Mouse (Mus musculus): Measurements from ENCODE around the gene Prkce.

The Prkce gene

GRCm38 (mm10) chr17:86441098-86441497, 273.5 kb downstream of the Prkce start:
- in situ Hi-C loops (cut with MboI, MseI): no loop called here

- in situ Hi-C loops (cut with MboI, MseI): no loop called here
These were observed 276.3 kb downstream of the Prkce start for GRCm38 (mm10) chr17:86443886-86444285.

- in situ Hi-C loops (cut with MboI, MseI): no loop called here
These were observed 277.2 kb downstream of the Prkce start for GRCm38 (mm10) chr17:86444578-86445419.

- in situ Hi-C loops (cut with MboI, MseI): no loop called here
These were observed 277.8 kb downstream of the Prkce start for GRCm38 (mm10) chr17:86445420-86445720.

- in situ Hi-C loops (cut with MboI, MseI): no loop called here
These were observed 278.3 kb downstream of the Prkce start for GRCm38 (mm10) chr17:86445900-86446299.

- in situ Hi-C loops (cut with MboI, MseI): no loop called here
These were observed 279.6 kb downstream of the Prkce start for GRCm38 (mm10) chr17:86447101-86447598.

- in situ Hi-C loops (cut with MboI, MseI): no loop called here
These were observed 285.3 kb downstream of the Prkce start for GRCm38 (mm10) chr17:86452934-86453333.

GRCm38 (mm10) chr17:86453673-86454350, 286.2 kb downstream of the Prkce start:
- in situ Hi-C loops (cut with MboI, MseI): no loop called here

GRCm38 (mm10) chr17:86454351-86454706, 286.7 kb downstream of the Prkce start:
- in situ Hi-C loops (cut with MboI, MseI): no loop called here

GRCm38 (mm10) chr17:86456512-86456911, 288.9 kb downstream of the Prkce start:
- in situ Hi-C loops (cut with MboI, MseI): no loop called here

GRCm38 (mm10) chr17:86458302-86458980, 290.9 kb downstream of the Prkce start:
- in situ Hi-C loops (cut with MboI, MseI): no loop called here

- in situ Hi-C loops (cut with MboI, MseI): no loop called here
These were observed 293.3 kb downstream of the Prkce start for GRCm38 (mm10) chr17:86460645-86461430.

GRCm38 (mm10) chr17:86463369-86463768, 295.8 kb downstream of the Prkce start:
- in situ Hi-C loops (cut with MboI, MseI): no loop called here

- in situ Hi-C loops (cut with MboI, MseI): no loop called here
These were observed 296.6 kb downstream of the Prkce start for GRCm38 (mm10) chr17:86464197-86464596.

GRCm38 (mm10) chr17:86464689-86465363, 297.2 kb downstream of the Prkce start:
- in situ Hi-C loops (cut with MboI, MseI): no loop called here

- in situ Hi-C loops (cut with MboI, MseI): no loop called here
These were observed 298.3 kb downstream of the Prkce start for GRCm38 (mm10) chr17:86465865-86466264.

- in situ Hi-C loops (cut with MboI, MseI): no loop called here
These were observed 298.8 kb downstream of the Prkce start for GRCm38 (mm10) chr17:86466412-86466811.

- in situ Hi-C loops (cut with MboI, MseI): no loop called here
These were observed 299.3 kb downstream of the Prkce start for GRCm38 (mm10) chr17:86466871-86467270.

- in situ Hi-C loops (cut with MboI, MseI): no loop called here
These were observed 299.8 kb downstream of the Prkce start for GRCm38 (mm10) chr17:86467291-86467898.

GRCm38 (mm10) chr17:86467967-86468366, 300.4 kb downstream of the Prkce start:
- in situ Hi-C loops (cut with MboI, MseI): no loop called here

GRCm38 (mm10) chr17:86470160-86470559, 302.6 kb downstream of the Prkce start:
- in situ Hi-C loops (cut with MboI, MseI): no loop called here
